Mouse (Mus musculus) C2C12 (cell line): ENCODE measurements around the gene Riiad1.

Experiments
- CEBPB ChIP-seq: IDR thresholded peaks from one replicate; pipeline ENCODE4 v1.6.1; 2011; ENCODE audit warnings: low read depth, mild to moderate bottlenecking, control low read depth, moderate library complexity
- CTCF ChIP-seq: IDR thresholded peaks from one replicate; pipeline ENCODE4 v1.5.1; 2011; ENCODE audit not compliant: control insufficient read depth, insufficient read depth, insufficient read length
- MYOD1 ChIP-seq: IDR thresholded peaks from one replicate; pipeline ENCODE4 v1.6.1; 2011; ENCODE audit warnings: low read depth; ENCODE audit not compliant: control insufficient read depth, insufficient read length
- USF1 ChIP-seq: IDR thresholded peaks from one replicate; pipeline ENCODE4 v1.6.1; 2011; ENCODE audit warnings: low read depth, mild to moderate bottlenecking, control low read depth, moderate library complexity

GRCm38 (mm10) chr3:94526731-94527130 lies 46.6 kb upstream of the Riiad1 start:
- TF ChIP-seq USF1 (no peak), CTCF (no peak), CEBPB (no peak), MYOD1 (no peak)
